Mouse (Mus musculus) cerebellum, adult 2 months (tissue): ENCODE results near the gene Fbxl19. TPM values are rescaled to one million over a fixed set of nuclear protein-coding genes. Genes with fewer than 3 reads are reported as not detected.

Source experiments
- DNase-seq, 2 experiments: peaks; one replicate each; pipeline ENCODE4 v3.0.0; 2021
- H3K27ac ChIP-seq: fragments of 200-500 bp; 2 replicates; pipeline ENCODE4 v1.5.1; 2012; ENCODE audit warnings: low read length, control low read depth, inconsistent platforms; ENCODE audit not compliant: insufficient read depth
- H3K27me3 ChIP-seq: fragments of 200-500 bp; 2 replicates; pipeline ENCODE4 v1.6.1; 2012; ENCODE audit warnings: inconsistent platforms, mild to moderate bottlenecking, low read length, moderate library complexity; ENCODE audit not compliant: control insufficient read depth, insufficient read depth
- H3K4me1 ChIP-seq: fragments of 200-500 bp; 2 replicates; pipeline ENCODE4 v1.6.1; 2011; ENCODE audit warnings: low read length; ENCODE audit not compliant: control insufficient read depth, insufficient read depth
- H3K4me3 ChIP-seq: fragments of 200-500 bp; replicated peaks from 2 replicates; pipeline ENCODE3; 2011; ENCODE audit warnings: mild to moderate bottlenecking, low read depth, low read length, control low read depth; ENCODE audit not compliant: insufficient read depth
- CTCF ChIP-seq: fragments of 200-500 bp; IDR thresholded peaks from 2 replicates; pipeline ENCODE4 v1.5.1; 2011; ENCODE audit warnings: low read depth, mild to moderate bottlenecking, control low read depth, low read length, moderate library complexity, borderline replicate concordance; ENCODE audit not compliant: insufficient read depth
- POLR2A ChIP-seq: fragments of 200-500 bp; IDR thresholded peaks from 2 replicates; pipeline ENCODE4 v1.6.1; 2011; ENCODE audit warnings: low read length, control low read depth, borderline replicate concordance; ENCODE audit not compliant: insufficient read depth
- WGBS: fragments of 180-500 bp; shearing (Covaris S2); methylation state at CpG from one replicate; pipeline ENCODE4 v1.1.7; 2018; 5-methylcytosine and 5-hydroxymethylcytosine counted together
- polyA plus RNA-seq: library from polyadenylated mRNA; depleted of rRNA; stranded (reverse); fragments of >200 nt; gene quantifications from 2 replicates; pipeline ENCODE4 v1.2.3, GENCODE M21; 2012; rRNA removed

The Fbxl19 gene
- polyA plus RNA-seq = 35.2 and 37.8 TPM in 2 replicates

DNA sequence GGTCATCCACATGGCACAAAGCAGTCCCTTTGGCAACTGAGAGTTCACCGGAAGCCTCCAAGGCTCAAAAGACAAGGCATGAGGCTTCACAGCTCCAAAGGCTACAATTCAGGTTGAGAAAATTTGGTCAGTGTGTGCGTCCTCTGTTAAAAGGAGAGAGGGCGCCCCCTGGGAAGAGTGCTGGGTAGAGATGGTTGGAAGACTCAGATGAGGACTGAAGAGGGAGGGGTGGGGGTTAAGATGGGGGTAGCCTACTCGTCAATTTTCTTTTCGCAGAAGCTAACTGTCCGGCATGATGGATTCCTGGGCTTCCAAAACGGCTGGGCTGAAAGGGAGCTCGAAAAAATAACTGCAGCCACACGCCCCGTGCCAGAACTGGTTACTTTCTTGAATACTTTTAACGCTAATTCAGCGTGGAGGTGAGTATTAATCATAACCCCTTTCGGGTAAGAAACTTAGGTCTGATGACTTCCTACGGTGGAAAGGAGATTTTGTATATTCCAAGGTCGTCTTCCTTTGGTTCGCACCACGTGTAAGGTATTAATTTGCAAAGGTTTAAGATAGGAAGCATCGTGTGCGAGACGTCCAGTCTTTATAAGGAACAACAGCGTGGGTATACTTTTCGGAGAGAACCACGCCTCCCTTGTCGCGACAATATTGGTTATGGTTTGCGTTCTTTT lies at the start of gene Fbxl19:
Gene Fbxl19, plus strand, starts transcription at position 178 of the 680 bp plus-strand sequence.
- peak within 1 kb of the TSS; percentile 88 for H3K4me3 ChIP-seq
- peak within 1 kb of the TSS; percentile 55; the same call in 1 of the 2 replicates for H3K27ac ChIP-seq
- under 1% methylated on average over 26 of the region's 26 CpGs for WGBS
- H3K4me1 ChIP-seq = no peaks in the 10 kb centered on the region
- peak; percentile 80 to 82 for DNase-seq
- TF ChIP-seq CTCF (peak; percentile 59; the same call in 1 of the 2 replicates), POLR2A (no peak)
- H3K27me3 ChIP-seq = no peaks in the 10 kb centered on the region

DNA sequence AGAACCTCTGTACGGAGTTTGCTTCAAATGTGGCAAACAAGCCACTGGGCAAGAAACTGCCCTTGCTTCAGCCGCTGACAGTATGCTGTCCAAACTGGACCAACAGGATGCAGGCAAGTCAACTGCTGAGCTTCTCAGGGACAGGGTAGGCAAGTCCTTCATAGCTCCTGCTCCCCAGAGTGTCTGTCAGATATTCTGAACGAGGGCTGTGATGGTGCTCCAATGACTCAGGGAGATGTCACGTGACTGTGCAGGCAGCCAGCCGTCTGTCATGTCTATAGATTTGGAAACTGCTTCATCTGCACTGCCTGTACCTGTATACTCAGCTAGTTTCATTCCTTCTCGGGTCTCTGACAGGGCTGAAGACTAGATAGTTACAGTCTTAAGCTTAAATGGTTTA lies 45.4 kb upstream of the Fbxl19 start:
- H3K4me3 ChIP-seq = no peak overlapping the region
- 45% methylated on average over 6 of the region's 6 CpGs for WGBS
- H3K27ac ChIP-seq = peak overlapping the region; percentile 76
- peaks cover 16% of the 10 kb centered on the region for H3K4me1 ChIP-seq
- TF ChIP-seq CTCF (no peak), POLR2A (no peak)
- H3K27me3 ChIP-seq = no peaks in the 10 kb centered on the region
- DNase-seq = peak; percentile 48 to 72

DNA sequence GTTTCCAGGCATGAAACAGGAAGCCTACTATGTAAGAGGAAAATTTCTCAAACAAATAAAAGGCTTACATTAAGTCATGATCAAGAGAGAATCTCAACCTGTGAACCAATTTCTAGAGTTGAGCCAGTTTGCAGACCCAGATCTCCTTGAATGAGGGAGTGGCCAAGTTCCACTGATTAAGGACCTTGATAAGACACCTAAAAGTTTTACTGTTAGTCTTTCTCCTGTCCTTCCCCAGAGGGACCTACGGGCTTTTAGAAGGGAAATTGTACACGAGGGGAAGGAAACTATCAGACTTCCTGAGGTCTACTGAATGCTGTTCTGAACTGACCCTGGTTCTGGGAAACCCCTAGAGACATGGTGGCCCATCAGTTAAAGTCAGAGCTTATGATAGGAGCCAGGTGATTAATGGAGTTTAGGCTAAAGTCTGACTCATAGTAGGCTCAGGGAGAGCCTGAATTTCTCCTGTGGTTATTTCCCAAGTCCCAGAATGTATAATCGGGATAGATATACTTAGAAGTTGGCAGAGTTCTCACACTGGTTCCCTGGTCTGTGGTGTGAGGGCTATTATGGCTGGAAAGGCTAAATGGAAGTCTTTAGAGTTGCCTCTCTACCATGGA lies 43.5 kb upstream of the Fbxl19 start:
- DNase-seq = no peak
- Histone ChIP-seq H3K27me3 (no peaks in the 10 kb centered on the region), H3K4me1 (peaks cover 30% of the 10 kb centered on the region), H3K27ac (no peak overlapping the region), H3K4me3 (no peak overlapping the region)
- WGBS = 88% methylated on average over 3 of the region's 3 CpGs
- no peak for TF ChIP-seq POLR2A
- TF ChIP-seq CTCF = no peak

DNA sequence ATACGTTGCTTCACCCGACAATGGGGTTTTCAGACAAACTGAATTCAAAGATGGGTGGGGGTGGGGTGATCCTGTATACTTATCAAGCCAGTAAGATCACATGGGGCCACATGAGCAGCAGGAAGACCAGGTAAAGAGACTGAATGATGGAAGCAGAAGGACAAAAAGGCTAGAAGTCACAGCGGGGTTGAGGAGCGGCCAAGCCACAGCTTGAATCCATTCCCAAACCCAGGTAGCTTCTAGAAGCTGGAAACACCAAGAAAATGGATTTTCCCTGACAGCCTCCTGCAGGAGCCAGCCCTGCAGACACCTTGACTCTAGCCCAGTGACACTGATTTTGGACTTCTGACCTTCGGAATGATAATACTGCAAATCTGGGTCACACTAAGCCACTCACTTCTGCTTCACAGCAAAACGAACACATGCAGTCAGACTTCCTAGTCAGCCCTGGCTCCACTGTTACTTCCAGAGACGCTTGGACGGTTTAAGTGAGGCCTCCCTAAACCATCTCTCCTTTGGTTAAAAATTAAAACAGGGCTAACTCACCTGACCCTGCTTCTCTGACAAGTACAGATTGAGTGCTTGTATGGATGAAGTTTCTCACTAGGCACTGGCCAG lies 40.7 kb upstream of the Fbxl19 start:
- TF ChIP-seq CTCF = no peak
- TF ChIP-seq POLR2A = no peak
- H3K4me3 ChIP-seq = no peak overlapping the region
- no peaks in the 10 kb centered on the region for H3K27me3 ChIP-seq
- 24% methylated on average over 8 of the region's 8 CpGs for WGBS
- DNase-seq = peak; percentile 47 to 52
- H3K27ac ChIP-seq = peak overlapping the region; percentile 72
- H3K4me1 ChIP-seq = peaks cover 45% of the 10 kb centered on the region

DNA sequence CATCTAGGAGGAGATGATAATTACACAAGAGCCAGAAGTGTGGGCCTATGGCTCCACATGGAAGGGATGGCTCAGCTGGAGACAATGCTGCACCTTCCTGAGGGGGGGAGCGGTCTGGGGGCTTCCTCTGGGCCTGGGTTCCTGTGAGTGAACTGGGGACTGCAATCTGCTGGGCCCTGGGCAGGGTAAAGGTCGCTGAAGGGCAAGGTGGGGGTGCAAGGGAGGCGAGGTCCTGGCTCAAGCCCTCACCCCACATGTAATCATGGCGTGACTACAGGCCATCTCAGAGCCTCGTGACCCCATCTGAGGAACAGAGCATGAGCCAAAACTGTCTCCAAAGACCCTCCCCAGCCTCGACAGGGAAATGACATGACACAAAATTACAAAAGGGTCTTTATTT lies 39.7 kb upstream of the Fbxl19 start:
- WGBS = 60% methylated on average over 6 of the region's 6 CpGs
- no peaks in the 10 kb centered on the region for H3K27me3 ChIP-seq
- no peak for DNase-seq

DNA sequence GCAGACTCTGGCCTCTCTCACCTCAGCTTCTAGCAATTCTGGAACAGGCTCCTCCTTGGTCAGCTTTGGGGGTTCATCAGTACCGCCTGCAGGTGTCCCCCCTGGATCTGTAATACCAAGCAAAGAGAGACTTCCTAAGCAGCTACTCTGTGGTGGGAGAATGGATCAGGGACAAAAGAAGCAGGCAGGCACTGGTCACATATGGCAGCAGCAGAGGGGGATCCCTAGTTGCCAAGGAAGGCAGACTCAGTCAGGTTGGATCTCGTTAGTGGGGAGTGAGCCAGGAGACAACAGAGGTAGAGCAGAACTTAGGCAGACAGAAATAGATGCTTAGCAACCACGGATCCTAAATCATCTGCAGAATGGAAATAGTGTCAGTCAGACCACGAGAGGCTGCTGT lies 38.6 kb upstream of the Fbxl19 start:
- DNase-seq = peak; percentile 84 to 89
- Histone ChIP-seq H3K27ac (peak overlapping the region; percentile 93), H3K27me3 (no peaks in the 10 kb centered on the region), H3K4me1 (peaks cover 43% of the 10 kb centered on the region), H3K4me3 (peak overlapping the region; percentile 27)
- no peak for TF ChIP-seq CTCF
- TF ChIP-seq POLR2A = no peak
- 14% methylated on average over 4 of the region's 4 CpGs for WGBS

More for the DNA sequence above, 39.7 kb upstream of the Fbxl19 start:
- TF ChIP-seq POLR2A (no peak), CTCF (no peak)
- Histone ChIP-seq H3K27ac (peak overlapping the region; percentile 55; the same call in 1 of the 2 replicates), H3K4me3 (no peak overlapping the region), H3K4me1 (peaks cover 43% of the 10 kb centered on the region)

DNA sequence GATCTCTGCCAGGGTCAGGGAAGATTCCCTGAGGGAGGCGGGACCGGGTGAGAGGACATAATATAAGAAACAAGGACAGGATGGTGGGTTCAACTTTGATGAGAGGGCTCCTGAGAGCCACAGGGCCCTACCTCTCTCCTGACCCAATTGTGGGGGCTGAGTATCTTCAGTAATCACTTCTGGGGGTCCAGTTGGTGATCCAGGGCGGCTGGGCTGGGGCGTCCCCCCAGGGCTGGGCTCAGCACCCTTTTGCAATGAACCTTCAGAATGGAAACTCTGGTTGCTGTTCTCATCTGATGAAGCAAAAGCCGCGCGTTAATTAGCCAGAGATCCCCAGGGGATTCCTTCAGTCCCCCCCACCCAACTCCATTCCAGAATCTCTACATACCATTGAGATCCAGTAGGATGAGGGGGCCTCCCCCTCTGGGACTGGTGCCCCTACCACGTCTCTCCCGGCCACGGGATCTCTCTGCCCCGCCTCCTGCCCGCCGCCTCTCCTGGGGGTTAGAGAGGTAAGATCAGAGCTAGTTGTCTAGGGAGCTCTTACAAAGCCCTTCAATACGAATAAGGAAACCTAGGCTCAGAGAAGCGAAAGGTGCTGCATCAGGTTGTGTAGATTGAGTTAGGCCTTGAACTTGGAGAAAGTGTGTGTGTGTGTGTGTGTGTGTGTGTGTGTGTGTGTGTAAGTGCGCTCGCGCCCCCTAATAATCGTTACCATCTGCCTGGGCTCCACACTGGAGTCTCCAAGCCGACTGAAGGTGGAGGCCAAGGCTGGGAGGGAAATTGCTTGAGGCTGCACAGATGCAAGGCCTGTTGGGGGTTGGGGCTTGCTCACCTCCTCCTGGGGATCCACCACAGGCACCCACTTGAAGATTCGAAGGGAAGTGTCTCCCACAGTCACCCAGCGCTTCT lies 37.0 kb upstream of the Fbxl19 start:
- Histone ChIP-seq H3K4me3 (peak overlapping the region; percentile 76), H3K4me1 (peaks cover 43% of the 10 kb centered on the region), H3K27ac (peak overlapping the region; percentile 66), H3K27me3 (no peaks in the 10 kb centered on the region)
- DNase-seq = peak in 1 of 2 experiments; percentile 38
- WGBS = 34% methylated on average over 22 of the region's 22 CpGs
- TF ChIP-seq CTCF (no peak), POLR2A (no peak)
